Mouse (Mus musculus) lung, embryonic 15.5 days (tissue): ENCODE measurements around the gene Macf1. TPM values are rescaled to one million over a fixed set of nuclear protein-coding genes. Genes with fewer than 3 reads are reported as not detected.
"Not testable (repeated sequence)": the region's sequence is repeated elsewhere in the genome, so short reads cannot be mapped to it uniquely, and the experiment has no call there.

Experiments used
- ATAC-seq: fragments of 200-750 bp; cut with Nextera tagmentation; 2 replicates; pipeline ENCODE4 v1.8.0; 2017; ENCODE audit warnings: moderate number of reproducible peaks, borderline replicate concordance; ENCODE audit not compliant: low FRiP score, low TSS enrichment; ENCODE audit errors: extremely low read depth
- H3K27ac ChIP-seq: fragments of 300-500 bp; sonication (generic); 2 replicates; pipeline ENCODE4 v1.5.1; 2015; ENCODE audit warnings: moderate library complexity, mild to moderate bottlenecking, inconsistent platforms
- H3K27me3 ChIP-seq: fragments of 300-500 bp; sonication (generic); 2 replicates; pipeline ENCODE4 v1.6.1; 2015; ENCODE audit warnings: inconsistent platforms
- H3K36me3 ChIP-seq: fragments of 300-500 bp; sonication (generic); 2 replicates; pipeline ENCODE4 v1.6.1; 2015; ENCODE audit warnings: inconsistent platforms
- H3K4me1 ChIP-seq: fragments of 300-500 bp; sonication (generic); 2 replicates; pipeline ENCODE4 v1.6.1; 2015; ENCODE audit warnings: inconsistent platforms
- H3K4me2 ChIP-seq: fragments of 300-500 bp; sonication (generic); 2 replicates; pipeline ENCODE4 v1.6.1; 2015; ENCODE audit warnings: inconsistent platforms, mild to moderate bottlenecking, moderate library complexity
- H3K4me3 ChIP-seq: fragments of 300-500 bp; sonication (generic); 2 replicates; pipeline ENCODE4 v1.5.1; 2015; ENCODE audit warnings: mild to moderate bottlenecking, inconsistent platforms
- H3K9ac ChIP-seq: fragments of 300-500 bp; sonication (generic); 2 replicates; pipeline ENCODE4 v1.6.1; 2015; ENCODE audit warnings: inconsistent platforms
- H3K9me3 ChIP-seq: fragments of 300-500 bp; sonication (generic); 2 replicates; pipeline ENCODE4 v1.6.1; 2016; ENCODE audit warnings: inconsistent platforms
- WGBS: fragments of 180-500 bp; shearing (Covaris S2); methylation state at CpG from one replicate; pipeline ENCODE4 v1.1.7; 2015; 5-methylcytosine and 5-hydroxymethylcytosine counted together
- polyA plus RNA-seq: library from polyadenylated mRNA; unstranded; fragments of >200 nt; fragmentation: Nextera tagmentation; extraction: Ambion mirVana; gene quantifications from 2 replicates; pipeline ENCODE4 v1.2.1, GENCODE M21; 2015

Macf1 gene
- polyA plus RNA-seq, 1 experiment from 2014 or later: 73.1 TPM

GRCm38 (mm10) chr4:123666517-123666916, 17.6 kb downstream of the Macf1 start:
- Histone ChIP-seq H3K4me1 (peaks cover 42% of the 10 kb centered on the region), H3K9ac (no peak overlapping the region), H3K36me3 (no peaks in the 10 kb centered on the region), H3K27me3 (no peaks in the 10 kb centered on the region), H3K9me3 (no peaks in the 10 kb centered on the region), H3K27ac (no peak overlapping the region), H3K4me3 (no peak overlapping the region), H3K4me2 (no peak overlapping the region)
- ATAC-seq: no peak
- 81% methylated on average over 1 of the region's 1 CpGs for WGBS

- Histone ChIP-seq H3K4me2 (peak overlapping the region; percentile 85), H3K27me3 (no peaks in the 10 kb centered on the region), H3K4me3 (peak overlapping the region; percentile 94), H3K9me3 (no peaks in the 10 kb centered on the region), H3K36me3 (no peaks in the 10 kb centered on the region), H3K9ac (peak overlapping the region; percentile 96), H3K4me1 (peaks cover 46% of the 10 kb centered on the region), H3K27ac (peak overlapping the region; percentile 98)
- WGBS: 29% methylated on average over 11 of the region's 11 CpGs
- ATAC-seq: no peak
These were observed 18.4 kb downstream of the Macf1 start for GRCm38 (mm10) chr4:123665681-123666278.

- Histone ChIP-seq H3K4me3 (peak overlapping the region; percentile 94), H3K27ac (peak overlapping the region; percentile 98), H3K9ac (peak overlapping the region; percentile 96), H3K27me3 (no peaks in the 10 kb centered on the region), H3K9me3 (no peaks in the 10 kb centered on the region), H3K36me3 (no peaks in the 10 kb centered on the region), H3K4me1 (peaks cover 46% of the 10 kb centered on the region), H3K4me2 (peak overlapping the region; percentile 85)
- ATAC-seq: no peak; the same call in none of the 2 replicates
- under 1% methylated on average over 45 of the region's 58 CpGs for WGBS
These were observed 19.1 kb downstream of the Macf1 start for GRCm38 (mm10) chr4:123664951-123665661.

- peak; percentile 86 for ATAC-seq
- peak overlapping the region; percentile 85 for H3K4me2 ChIP-seq
- WGBS: under 1% methylated on average over 112 of the region's 125 CpGs
- peaks cover 46% of the 10 kb centered on the region for H3K4me1 ChIP-seq
- no peaks in the 10 kb centered on the region for H3K36me3 ChIP-seq
- H3K27ac ChIP-seq: peak overlapping the region; percentile 98
- peak overlapping the region; percentile 94 for H3K4me3 ChIP-seq
- H3K9ac ChIP-seq: peak overlapping the region; percentile 96
- no peaks in the 10 kb centered on the region for H3K9me3 ChIP-seq
- no peaks in the 10 kb centered on the region for H3K27me3 ChIP-seq
These were observed 19.9 kb downstream of the Macf1 start for GRCm38 (mm10) chr4:123664021-123664950.

GRCm38 (mm10) chr4:123663688-123663965, 20.5 kb downstream of the Macf1 start:
- ATAC-seq: peak; percentile 16; the same call in 1 of the 2 replicates
- 0% methylated on average over 12 of the region's 12 CpGs for WGBS

GRCm38 (mm10) chr4:123662914-123663687, 21.1 kb downstream of the Macf1 start:
- Histone ChIP-seq H3K9ac (peak overlapping the region; percentile 96), H3K36me3 (no peaks in the 10 kb centered on the region), H3K9me3 (no peaks in the 10 kb centered on the region), H3K4me1 (peaks cover 46% of the 10 kb centered on the region), H3K27me3 (no peaks in the 10 kb centered on the region), H3K4me3 (peak overlapping the region; percentile 94), H3K4me2 (peak overlapping the region; percentile 85), H3K27ac (peak overlapping the region; percentile 98)
- 3% methylated on average over 15 of the region's 15 CpGs for WGBS
- ATAC-seq: no peak

More at GRCm38 (mm10) chr4:123663688-123663965, 20.5 kb downstream of the Macf1 start:
- no peaks in the 10 kb centered on the region for H3K9me3 ChIP-seq
- no peaks in the 10 kb centered on the region for H3K36me3 ChIP-seq
- peak overlapping the region; percentile 98 for H3K27ac ChIP-seq
- peak overlapping the region; percentile 85 for H3K4me2 ChIP-seq
- no peaks in the 10 kb centered on the region for H3K27me3 ChIP-seq
- peak overlapping the region; percentile 94 for H3K4me3 ChIP-seq
- H3K4me1 ChIP-seq: peaks cover 46% of the 10 kb centered on the region
- H3K9ac ChIP-seq: peak overlapping the region; percentile 96

GRCm38 (mm10) chr4:123658175-123658574, 26.0 kb downstream of the Macf1 start:
- ATAC-seq: no peak
- no peaks in the 10 kb centered on the region for H3K27me3 ChIP-seq
- no peak overlapping the region for H3K4me2 ChIP-seq
- WGBS: 85% methylated on average over 1 of the region's 1 CpGs
- H3K36me3 ChIP-seq: no peaks in the 10 kb centered on the region
- no peaks in the 10 kb centered on the region for H3K9me3 ChIP-seq
- peaks cover 21% of the 10 kb centered on the region for H3K4me1 ChIP-seq
- H3K9ac ChIP-seq: no peak overlapping the region
- no peak overlapping the region for H3K4me3 ChIP-seq
- H3K27ac ChIP-seq: no peak overlapping the region

GRCm38 (mm10) chr4:123655245-123655644, 28.9 kb downstream of the Macf1 start:
- Histone ChIP-seq H3K4me2 (no peak overlapping the region), H3K36me3 (no peaks in the 10 kb centered on the region), H3K4me3 (no peak overlapping the region), H3K4me1 (0 out of 2 replicates have a peak, but pooled peaks cover 4% of the 10 kb centered on the region), H3K27me3 (no peaks in the 10 kb centered on the region), H3K27ac (no peak overlapping the region), H3K9me3 (no peaks in the 10 kb centered on the region), H3K9ac (no peak overlapping the region)
- 76% methylated on average over 5 of the region's 5 CpGs for WGBS
- no peak for ATAC-seq

GRCm38 (mm10) chr4:123654566-123654965, 29.6 kb downstream of the Macf1 start:
- Histone ChIP-seq H3K36me3 (no peaks in the 10 kb centered on the region), H3K4me1 (0 out of 2 replicates have a peak, but pooled peaks cover 4% of the 10 kb centered on the region), H3K4me3 (no peak overlapping the region), H3K27me3 (no peaks in the 10 kb centered on the region), H3K9ac (no peak overlapping the region), H3K27ac (no peak overlapping the region), H3K4me2 (no peak overlapping the region), H3K9me3 (no peaks in the 10 kb centered on the region)
- 94% methylated on average over 4 of the region's 4 CpGs for WGBS
- no peak for ATAC-seq

GRCm38 (mm10) chr4:123653446-123653845, 30.7 kb downstream of the Macf1 start:
- not testable (repeated sequence) for H3K27ac ChIP-seq, H3K4me3 ChIP-seq, H3K4me2 ChIP-seq, H3K9me3 ChIP-seq, H3K4me1 ChIP-seq, H3K9ac ChIP-seq, H3K36me3 ChIP-seq, H3K27me3 ChIP-seq, ATAC-seq
- 94% methylated on average over 5 of the region's 5 CpGs for WGBS

GRCm38 (mm10) chr4:123652130-123652529, 32.0 kb downstream of the Macf1 start:
- no peak overlapping the region for H3K4me3 ChIP-seq
- peaks cover 9% of the 10 kb centered on the region for H3K4me1 ChIP-seq
- no peak for ATAC-seq
- peaks cover 3% of the 10 kb centered on the region; the same call in 1 of the 2 replicates for H3K36me3 ChIP-seq
- H3K9me3 ChIP-seq: no peaks in the 10 kb centered on the region
- peak overlapping the region; percentile 11; the same call in 1 of the 2 replicates for H3K27ac ChIP-seq
- H3K9ac ChIP-seq: no peak overlapping the region
- H3K27me3 ChIP-seq: no peaks in the 10 kb centered on the region
- WGBS: 55% methylated on average over 3 of the region's 3 CpGs
- no peak overlapping the region for H3K4me2 ChIP-seq
